Mouse (Mus musculus): ENCODE results near the gene Rprd1b.

Rprd1b gene

GRCm38 (mm10) chr2:158178696-158179369, 150.5 kb downstream of the Rprd1b start:
- peak; percentile 89 to 91 for DNase-seq

- peak; percentile 37 to 61 for DNase-seq
Measured at GRCm38 (mm10) chr2:158179370-158180111, 151.2 kb downstream of the Rprd1b start.

- peak; percentile 60 to 81 for DNase-seq
Measured at GRCm38 (mm10) chr2:158180797-158181196, 152.5 kb downstream of the Rprd1b start.

All from kidney, postnatal 25 days (tissue).